Mouse (Mus musculus) hindbrain, embryonic 15.5 days (tissue): ENCODE data around the gene Morn4. TPM values are rescaled to one million over a fixed set of nuclear protein-coding genes. Genes with fewer than 3 reads are reported as not detected.

Experiments
- ATAC-seq: fragments of 200-750 bp; cut with Nextera tagmentation; 2 replicates; pipeline ENCODE4 v1.8.0; 2017; ENCODE audit warnings: low read depth, moderate number of reproducible peaks, moderate TSS enrichment; ENCODE audit not compliant: low FRiP score
- H3K27ac ChIP-seq: fragments of 300-500 bp; sonication (generic); replicated peaks from 2 replicates; pipeline ENCODE4 v1.5.1; 2015; ENCODE audit warnings: mild to moderate bottlenecking, inconsistent platforms
- H3K27me3 ChIP-seq: fragments of 300-500 bp; sonication (generic); 2 replicates; pipeline ENCODE4 v1.6.1; 2015; ENCODE audit warnings: control low read depth, inconsistent platforms
- H3K36me3 ChIP-seq: fragments of 300-500 bp; sonication (generic); 2 replicates; pipeline ENCODE4 v1.6.1; 2015; ENCODE audit warnings: control low read depth, inconsistent platforms
- H3K4me1 ChIP-seq: fragments of 300-500 bp; sonication (generic); replicated peaks from 2 replicates; pipeline ENCODE4 v1.6.1; 2015; ENCODE audit warnings: control low read depth, inconsistent platforms
- H3K4me2 ChIP-seq: fragments of 300-500 bp; sonication (generic); 2 replicates; pipeline ENCODE4 v1.6.1; 2015; ENCODE audit warnings: moderate library complexity, mild to moderate bottlenecking, inconsistent platforms
- H3K4me3 ChIP-seq: fragments of 300-500 bp; sonication (generic); 2 replicates; pipeline ENCODE4 v1.5.1; 2015; ENCODE audit warnings: mild to moderate bottlenecking, inconsistent platforms
- H3K9ac ChIP-seq: fragments of 300-500 bp; sonication (generic); 2 replicates; pipeline ENCODE4 v1.6.1; 2015; ENCODE audit warnings: inconsistent platforms
- H3K9me3 ChIP-seq: fragments of 300-500 bp; sonication (generic); 2 replicates; pipeline ENCODE4 v1.6.1; 2016; ENCODE audit warnings: control low read depth, inconsistent platforms
- WGBS: fragments of 180-500 bp; shearing (Covaris S2); methylation state at CpG from one replicate; pipeline ENCODE4 v1.1.7; 2015; 5-methylcytosine and 5-hydroxymethylcytosine counted together
- polyA plus RNA-seq: library from polyadenylated mRNA; unstranded; fragments of >200 nt; fragmentation: Nextera tagmentation; extraction: Ambion mirVana; gene quantifications from 2 replicates; pipeline ENCODE4 v1.2.1, GENCODE M21; 2015

Gene Morn4
- 130 and 140 TPM in 2 replicates for polyA plus RNA-seq

DNA sequence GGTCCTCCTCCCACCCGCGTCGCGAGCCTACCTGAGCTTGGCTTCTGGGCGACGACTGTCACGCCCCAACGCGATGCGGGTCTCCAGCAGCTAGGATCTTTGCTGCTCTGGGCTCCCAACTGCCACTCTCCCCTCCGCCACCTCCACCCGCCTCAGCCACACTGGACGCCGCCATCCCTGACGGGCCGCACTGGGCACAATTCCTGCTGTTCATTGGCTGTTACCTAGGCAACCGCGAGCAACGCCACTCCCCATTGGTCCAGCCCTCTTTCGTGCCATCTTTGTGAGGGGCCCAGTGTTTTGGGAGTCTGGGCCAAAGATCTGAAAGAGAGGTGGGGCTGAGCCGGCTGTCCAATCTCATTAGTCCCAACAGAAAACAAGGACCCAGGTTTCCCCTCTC, at the start of gene Morn4:
TSS of gene Morn4 (minus strand) at position 192 of the 400 bp plus-strand sequence.
- Histone ChIP-seq H3K4me1 (peaks cover 27% of the 10 kb centered on the region), H3K4me3 (peak within 1 kb of the TSS; percentile 82), H3K27ac (peak within 1 kb of the TSS; percentile 86), H3K9ac (peak within 1 kb of the TSS; percentile 82), H3K9me3 (no peaks in the 10 kb centered on the region), H3K27me3 (no peaks in the 10 kb centered on the region), H3K4me2 (peak within 1 kb of the TSS; percentile 86), H3K36me3 (no peaks in the 10 kb centered on the region)
- 0% methylated on average over 21 of the region's 21 CpGs for WGBS
- ATAC-seq = peak; percentile 86

DNA sequence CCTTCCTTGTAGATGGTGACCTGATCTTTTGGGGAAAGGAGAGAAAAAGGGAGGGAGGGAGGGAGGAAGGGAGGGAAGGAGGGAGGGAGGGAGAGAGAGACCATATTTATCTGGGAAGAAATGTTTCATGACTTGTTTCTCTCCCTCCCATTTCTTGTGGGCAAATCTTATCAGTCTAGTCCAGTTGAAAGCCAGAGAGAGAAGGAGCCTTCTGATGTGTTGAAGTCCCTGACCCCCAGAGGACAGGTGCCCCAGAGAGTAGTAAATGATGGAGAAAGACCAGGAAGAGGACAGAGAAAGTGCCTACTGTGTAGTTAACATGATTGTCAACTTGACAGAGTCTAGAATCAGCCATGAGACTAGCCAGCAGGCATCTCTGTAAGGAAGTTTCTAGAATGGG, 48.9 kb upstream of the Morn4 start:
- Histone ChIP-seq H3K4me1 (no peaks in the 10 kb centered on the region), H3K27me3 (no peaks in the 10 kb centered on the region), H3K9me3 (no peaks in the 10 kb centered on the region), H3K4me3 (no peak overlapping the region), H3K27ac (no peak overlapping the region), H3K9ac (no peak overlapping the region), H3K36me3 (no peaks in the 10 kb centered on the region), H3K4me2 (no peak overlapping the region)
- no peak for ATAC-seq

DNA sequence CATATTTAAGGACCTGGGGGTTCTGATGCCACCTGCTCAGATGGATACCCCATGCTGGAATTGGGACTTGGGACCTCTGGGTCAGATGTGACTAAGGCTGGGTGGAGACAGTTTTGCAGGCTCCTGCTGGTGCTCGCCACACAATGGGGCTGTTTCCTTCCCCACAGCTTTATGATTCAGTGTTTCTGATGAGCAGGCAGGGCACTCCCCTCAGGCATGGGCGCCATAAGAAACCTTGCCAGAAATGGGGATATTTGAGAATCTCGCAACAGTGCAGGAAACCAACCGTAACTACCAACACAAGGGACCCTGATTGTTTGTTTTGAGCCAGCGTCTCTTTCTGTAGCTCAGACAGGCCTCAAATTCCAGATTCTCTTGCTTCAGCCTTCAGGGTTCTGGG, 44.9 kb upstream of the Morn4 start:
- Histone ChIP-seq H3K4me1 (peaks cover 19% of the 10 kb centered on the region), H3K9ac (no peak overlapping the region), H3K4me3 (no peak overlapping the region), H3K36me3 (no peaks in the 10 kb centered on the region), H3K9me3 (no peaks in the 10 kb centered on the region), H3K27me3 (no peaks in the 10 kb centered on the region), H3K27ac (no peak overlapping the region), H3K4me2 (no peak overlapping the region)
- ATAC-seq = no peak
- WGBS = 74% methylated on average over 5 of the region's 5 CpGs

DNA sequence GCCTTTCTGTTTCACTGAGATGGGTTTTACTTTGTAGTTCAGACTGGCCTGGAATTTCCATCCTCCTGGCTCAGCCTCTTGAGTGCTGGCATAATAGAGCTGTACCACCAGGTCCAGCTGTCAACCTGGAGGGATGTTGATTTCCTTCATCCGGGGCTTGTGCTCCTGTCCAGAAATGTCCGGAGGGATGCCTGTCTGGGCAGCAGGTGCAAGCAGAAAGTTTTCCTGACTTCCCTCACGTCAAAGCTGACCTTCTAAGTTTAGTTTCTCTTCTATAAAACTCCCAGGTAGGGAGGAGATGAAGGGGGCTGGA, 44.1 kb upstream of the Morn4 start:
- WGBS = 47% methylated on average over 3 of the region's 3 CpGs

DNA sequence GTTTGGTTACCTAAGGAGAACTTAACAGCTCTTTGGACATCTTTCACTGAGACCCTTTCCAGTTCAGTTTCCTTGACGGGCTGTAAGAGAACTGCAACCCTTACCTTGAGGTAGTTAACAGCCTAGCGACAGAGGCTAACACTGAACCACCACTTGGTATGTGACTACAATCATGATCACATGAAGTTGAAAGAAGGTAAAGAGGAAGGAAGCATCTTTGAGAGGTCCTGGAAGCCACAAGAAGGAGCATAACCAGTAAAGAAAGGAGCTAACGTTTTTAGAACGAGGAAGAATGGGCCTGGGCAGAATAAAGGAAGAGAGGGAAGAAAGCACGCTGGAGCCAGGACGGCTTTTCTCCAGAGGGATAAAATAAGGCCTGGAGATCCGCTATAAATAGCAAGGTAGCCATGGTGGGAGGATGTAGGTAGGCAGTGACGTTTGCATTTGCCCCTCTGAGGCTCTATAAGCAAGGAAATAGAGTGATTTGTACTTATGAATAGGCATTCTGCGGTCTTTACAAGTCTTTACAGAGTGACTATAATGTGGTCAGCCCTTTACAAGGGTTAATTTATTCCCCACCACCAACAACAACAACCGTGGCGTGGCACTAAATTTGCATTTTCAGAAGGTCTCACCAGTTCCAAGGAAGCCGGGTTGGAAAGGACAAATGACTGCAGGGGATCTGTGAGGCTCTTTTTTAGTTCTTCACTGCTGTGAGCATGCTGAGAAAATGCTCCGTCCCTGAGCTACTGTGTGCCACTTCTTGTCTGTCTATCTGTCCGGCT, 43.5 kb upstream of the Morn4 start:
- Histone ChIP-seq H3K4me3 (peak overlapping the region; percentile 53), H3K27me3 (no peaks in the 10 kb centered on the region), H3K4me2 (peak overlapping the region; percentile 76), H3K9ac (peak overlapping the region; percentile 42; the same call in 1 of the 2 replicates), H3K36me3 (no peaks in the 10 kb centered on the region), H3K9me3 (no peaks in the 10 kb centered on the region), H3K4me1 (peaks cover 19% of the 10 kb centered on the region), H3K27ac (peak overlapping the region; percentile 20)
- 11% methylated on average over 14 of the region's 14 CpGs for WGBS
- no peak for ATAC-seq

More for the DNA sequence above, 44.1 kb upstream of the Morn4 start:
- Histone ChIP-seq H3K4me1 (peaks cover 19% of the 10 kb centered on the region), H3K27me3 (no peaks in the 10 kb centered on the region), H3K4me3 (no peak overlapping the region), H3K9me3 (no peaks in the 10 kb centered on the region), H3K4me2 (no peak overlapping the region), H3K9ac (no peak overlapping the region), H3K27ac (no peak overlapping the region), H3K36me3 (no peaks in the 10 kb centered on the region)
- ATAC-seq = no peak

DNA sequence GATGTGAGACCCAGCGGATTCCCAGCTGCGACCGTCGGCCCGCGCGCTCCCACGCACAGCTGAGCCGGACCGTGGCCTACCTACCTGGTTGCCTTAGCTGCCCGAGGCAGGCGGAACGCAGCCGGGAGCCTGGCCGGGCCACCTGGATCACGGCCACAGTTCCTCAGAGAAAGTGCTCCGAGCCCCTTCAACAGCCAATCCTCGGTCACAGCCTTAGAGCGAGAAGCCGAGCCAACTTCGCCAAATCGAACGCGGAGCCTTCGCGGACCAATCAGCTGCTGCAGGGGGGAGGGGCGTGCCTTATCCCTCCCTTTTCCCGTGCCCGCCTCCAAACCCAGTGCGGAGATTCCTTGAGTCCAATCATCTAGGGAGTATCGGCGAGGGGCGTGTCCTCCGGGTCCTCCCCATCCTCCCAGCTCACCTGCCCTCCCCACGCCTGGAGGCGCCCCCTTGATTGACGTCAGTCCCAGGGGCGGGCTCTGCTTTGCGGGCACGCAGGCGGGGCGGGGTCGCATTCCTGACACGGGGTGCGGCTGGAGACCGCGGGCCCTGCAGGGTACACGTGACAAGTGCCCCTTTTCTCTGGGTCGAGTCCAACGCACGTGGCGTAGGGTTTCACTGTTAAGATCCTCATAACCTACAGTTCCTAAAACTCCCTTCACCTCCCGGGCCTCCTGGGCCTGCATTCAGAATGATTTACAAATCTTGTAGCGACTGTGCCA, 42.8 kb upstream of the Morn4 start, which contains the start of gene Avpi1:
TSS of gene Avpi1 (minus strand) at position 273 of the 722 bp plus-strand sequence.
- Histone ChIP-seq H3K36me3 (0 out of 2 replicates have a peak, but pooled peaks cover 5% of the 10 kb centered on the region), H3K27me3 (no peaks in the 10 kb centered on the region), H3K9ac (peak within 1 kb of the TSS; percentile 42), H3K4me1 (peaks cover 19% of the 10 kb centered on the region), H3K27ac (peak within 1 kb of the TSS; percentile 20), H3K4me3 (peak within 1 kb of the TSS; percentile 53), H3K4me2 (peak within 1 kb of the TSS; percentile 76), H3K9me3 (no peaks in the 10 kb centered on the region)
- peak; percentile 97 for ATAC-seq
- under 1% methylated on average over 54 of the region's 54 CpGs for WGBS

DNA sequence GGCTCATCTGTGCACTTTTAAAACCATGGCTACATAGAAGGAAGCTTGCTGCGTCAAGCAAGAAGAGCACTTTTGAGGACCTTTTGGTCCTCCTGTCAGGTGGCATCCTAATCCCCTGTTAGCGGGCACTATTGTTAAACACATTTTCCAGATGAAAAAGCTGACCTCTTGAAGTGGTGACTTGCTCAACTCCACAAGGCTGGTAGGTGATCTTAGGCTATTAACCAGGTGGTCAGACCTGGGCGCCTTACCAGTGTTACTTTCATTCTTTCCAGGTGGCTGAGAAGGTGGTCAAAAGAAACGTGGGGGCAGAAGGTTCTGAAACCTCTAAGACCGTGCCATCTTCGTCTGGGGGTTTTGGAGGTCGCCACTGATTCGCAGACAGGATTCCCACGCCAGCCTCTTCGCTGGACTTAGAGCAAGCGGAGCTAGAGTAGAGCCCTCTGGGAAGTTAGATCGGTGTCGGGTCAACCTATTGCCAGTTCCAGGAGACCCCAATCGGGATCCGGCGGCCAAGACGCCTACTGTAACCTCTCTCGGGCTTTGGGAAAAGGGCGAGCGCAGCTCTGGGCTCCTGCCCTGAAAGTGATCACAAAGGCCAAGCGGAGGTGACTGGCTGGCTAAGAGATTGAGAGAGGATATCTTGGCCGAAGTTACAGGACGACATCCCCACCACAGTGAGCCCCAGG, 42.0 kb upstream of the Morn4 start:
- peak overlapping the region; percentile 76 for H3K4me2 ChIP-seq
- peak overlapping the region; percentile 42 for H3K9ac ChIP-seq
- H3K36me3 ChIP-seq = peaks cover 9% of the 10 kb centered on the region; the same call in 1 of the 2 replicates
- no peaks in the 10 kb centered on the region for H3K27me3 ChIP-seq
- ATAC-seq = no peak
- no peaks in the 10 kb centered on the region for H3K9me3 ChIP-seq
- H3K27ac ChIP-seq = peak overlapping the region; percentile 20; the same call in 1 of the 2 replicates
- WGBS = 5% methylated on average over 23 of the region's 23 CpGs
- peak overlapping the region; percentile 53 for H3K4me3 ChIP-seq
- peaks cover 19% of the 10 kb centered on the region for H3K4me1 ChIP-seq

DNA sequence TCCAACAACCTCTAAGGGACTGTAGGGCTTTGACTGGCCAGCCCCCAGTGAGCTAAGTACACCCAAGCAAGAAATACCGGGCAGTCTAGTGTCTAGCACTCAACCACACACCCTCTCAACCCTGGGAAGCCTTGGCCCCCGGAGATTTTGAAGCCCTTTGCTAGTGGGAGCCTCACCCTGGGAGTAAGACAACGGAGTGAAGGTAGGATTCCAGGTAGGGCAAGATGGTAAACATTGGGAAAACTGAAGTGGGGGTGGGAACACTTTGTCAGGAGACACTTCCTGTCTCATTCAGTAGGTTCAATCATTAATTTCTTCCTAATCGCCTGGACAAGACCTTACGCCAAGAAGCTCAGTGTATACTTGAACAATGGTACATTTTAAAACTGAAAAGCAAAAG, 40.9 kb upstream of the Morn4 start:
- Histone ChIP-seq H3K4me2 (no peak overlapping the region), H3K9ac (no peak overlapping the region), H3K4me1 (peaks cover 19% of the 10 kb centered on the region), H3K27me3 (no peaks in the 10 kb centered on the region), H3K36me3 (peaks cover 15% of the 10 kb centered on the region; the same call in 1 of the 2 replicates), H3K4me3 (no peak overlapping the region), H3K9me3 (no peaks in the 10 kb centered on the region), H3K27ac (no peak overlapping the region)
- 92% methylated on average over 5 of the region's 5 CpGs for WGBS
- no peak for ATAC-seq

DNA sequence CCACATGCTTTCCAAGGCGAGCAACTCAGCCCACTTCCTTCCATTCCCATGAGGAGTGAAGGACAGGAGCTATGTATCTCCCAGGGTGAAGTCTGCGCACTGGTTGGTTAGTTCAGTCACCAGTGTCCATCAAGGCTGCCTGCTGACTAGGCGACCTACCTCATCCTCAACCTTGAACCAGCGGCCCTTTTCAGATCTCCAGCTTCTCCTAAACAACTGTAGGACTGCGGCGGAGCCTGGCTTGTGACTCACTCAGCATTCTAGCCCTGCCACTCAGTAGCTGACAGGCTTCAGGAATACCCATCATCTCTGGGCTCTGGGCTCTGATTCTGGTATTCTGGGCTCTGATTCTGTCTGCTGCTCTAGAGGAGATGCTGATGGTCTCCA, 40.1 kb upstream of the Morn4 start:
- Histone ChIP-seq H3K9me3 (no peaks in the 10 kb centered on the region), H3K27ac (no peak overlapping the region), H3K4me1 (peaks cover 19% of the 10 kb centered on the region), H3K27me3 (no peaks in the 10 kb centered on the region), H3K36me3 (peaks cover 17% of the 10 kb centered on the region), H3K9ac (no peak overlapping the region), H3K4me3 (no peak overlapping the region), H3K4me2 (no peak overlapping the region)
- 90% methylated on average over 6 of the region's 6 CpGs for WGBS
- no peak for ATAC-seq

DNA sequence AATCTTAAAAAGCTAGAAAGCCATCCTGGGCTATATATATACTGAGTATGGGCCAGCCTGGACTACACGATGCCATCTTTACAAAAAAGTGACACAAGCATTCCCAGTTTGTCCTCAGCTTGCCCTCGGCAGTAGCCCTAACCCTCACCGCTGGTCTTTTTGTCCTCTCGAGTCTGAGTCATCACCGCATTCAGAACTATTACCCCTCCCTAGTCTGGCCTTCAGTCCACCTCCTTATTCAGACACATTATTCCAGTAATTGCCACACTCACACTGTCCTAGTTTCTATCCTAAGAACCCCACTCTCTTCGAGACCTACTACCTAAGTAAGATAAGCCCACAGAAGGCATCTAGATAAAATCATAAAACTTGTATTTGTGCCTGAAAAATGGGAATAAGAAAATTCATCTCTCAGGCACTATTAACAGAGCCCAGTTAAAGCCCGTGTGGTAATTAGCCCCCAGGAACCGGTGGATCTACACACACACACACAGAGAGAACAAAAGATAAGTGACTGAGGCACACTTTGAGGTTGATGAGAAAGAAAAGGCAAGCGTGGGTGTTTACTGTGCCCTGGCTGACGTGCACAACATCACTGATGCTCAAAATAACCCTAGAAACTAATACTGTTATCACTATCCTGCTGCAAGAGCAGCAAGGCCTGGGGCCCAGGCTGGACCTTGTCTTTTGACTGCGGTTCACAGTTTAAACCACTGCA, 39.5 kb upstream of the Morn4 start:
- no peak for ATAC-seq
- no peak overlapping the region for H3K9ac ChIP-seq
- H3K4me2 ChIP-seq = no peak overlapping the region
- no peaks in the 10 kb centered on the region for H3K27me3 ChIP-seq
- WGBS = 81% methylated on average over 11 of the region's 11 CpGs
- H3K4me1 ChIP-seq = peaks cover 19% of the 10 kb centered on the region
- H3K9me3 ChIP-seq = no peaks in the 10 kb centered on the region
- no peak overlapping the region for H3K27ac ChIP-seq
- H3K36me3 ChIP-seq = peaks cover 21% of the 10 kb centered on the region
- H3K4me3 ChIP-seq = no peak overlapping the region

DNA sequence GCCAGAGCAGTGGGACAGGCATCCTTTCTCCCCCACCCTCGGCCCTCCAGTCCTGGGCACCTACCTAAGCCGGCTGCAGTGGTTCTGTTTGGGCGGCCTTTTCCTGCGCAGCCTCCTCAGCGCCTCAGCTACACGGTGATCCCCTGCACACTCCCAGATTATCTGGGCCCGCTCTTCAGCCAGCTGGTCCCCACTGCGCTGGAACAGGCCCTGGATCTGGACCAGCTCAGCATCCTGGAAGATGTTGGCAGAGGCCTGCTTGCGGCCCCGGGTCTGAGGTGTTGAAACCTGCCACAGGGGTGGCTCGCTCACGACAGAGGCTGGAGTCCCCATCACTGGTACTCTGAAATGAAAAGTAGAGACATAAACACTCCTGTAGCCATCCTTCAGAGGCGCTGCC, 38.5 kb upstream of the Morn4 start:
- H3K27ac ChIP-seq = no peak overlapping the region
- H3K9ac ChIP-seq = no peak overlapping the region
- H3K36me3 ChIP-seq = peaks cover 29% of the 10 kb centered on the region
- no peaks in the 10 kb centered on the region for H3K27me3 ChIP-seq
- ATAC-seq = no peak
- H3K4me3 ChIP-seq = no peak overlapping the region
- H3K4me1 ChIP-seq = peaks cover 16% of the 10 kb centered on the region
- no peak overlapping the region for H3K4me2 ChIP-seq
- no peaks in the 10 kb centered on the region for H3K9me3 ChIP-seq
- WGBS = 88% methylated on average over 13 of the region's 13 CpGs
